Mouse (Mus musculus): ENCODE results near the gene Fam210b. TPM values are rescaled to one million over a fixed set of nuclear protein-coding genes. Genes with fewer than 3 reads are reported as not detected.
A peak's percentile ranks its signal among the peaks of the same experiment; 100 is the strongest.

Gene Fam210b
- polyA plus RNA-seq, 1 experiment = 7.9 TPM

DNA sequence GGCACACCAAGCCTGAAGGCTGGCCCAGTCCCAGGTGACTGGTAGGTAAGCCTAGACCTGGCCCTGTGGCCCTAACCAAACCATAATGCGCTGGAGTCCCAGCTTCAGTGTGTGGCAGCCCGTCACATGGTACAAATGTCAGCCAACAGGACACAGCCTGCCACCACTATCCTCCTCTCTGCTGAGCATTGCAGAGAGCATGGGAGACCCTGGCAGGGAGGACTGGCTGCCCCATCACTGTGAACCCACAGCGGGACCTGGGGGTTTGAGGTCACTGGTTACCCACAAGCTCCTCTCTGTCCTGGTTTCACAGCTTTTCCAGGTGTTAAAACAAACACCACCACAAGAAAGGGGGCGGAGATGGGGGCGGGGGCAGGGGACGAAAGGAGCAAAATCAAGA is 45.0 kb downstream of the Fam210b start:
- H3K27me3 ChIP-seq (ENCODE audit: control insufficient read depth, insufficient read depth, low read length) = no peaks in the 10 kb centered on the region

DNA sequence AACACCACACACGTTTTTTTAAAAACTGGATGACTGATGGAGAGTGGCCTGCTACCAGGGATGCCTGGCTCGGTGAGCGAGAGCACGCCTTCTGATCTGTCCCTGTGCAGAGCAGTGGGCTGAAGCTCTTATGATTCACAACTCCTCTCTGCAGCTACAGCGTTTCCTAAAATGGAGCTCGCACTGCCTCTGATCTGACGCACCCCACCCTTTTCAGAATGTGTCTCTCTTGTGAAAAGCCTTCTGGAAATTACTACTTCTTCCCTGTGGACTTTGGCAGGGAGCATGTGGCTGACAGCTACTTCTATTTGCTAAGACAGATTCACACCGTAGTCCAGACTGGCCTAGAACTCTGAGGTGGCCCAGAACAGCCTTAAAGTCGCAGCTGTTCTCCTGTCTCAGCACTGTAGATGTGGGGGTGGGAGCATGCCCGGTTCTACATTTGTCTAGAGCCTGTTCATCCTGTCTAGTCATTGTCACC is 46.7 kb downstream of the Fam210b start:
- TF ChIP-seq POLR2A (IDR thresholded peaks at IDR 0.05; ENCODE audit: control insufficient read depth, low read depth, low read length) = no peak
- Histone ChIP-seq H3K27me3 (ENCODE audit: control insufficient read depth, insufficient read depth, low read length) (no peaks in the 10 kb centered on the region), H3K4me1 (ENCODE audit: control insufficient read depth, insufficient read depth, low read length) (peaks cover 2% of the 10 kb centered on the region; the same call in 1 of the 2 replicates), H3K36me3 (ENCODE audit: control insufficient read depth, insufficient read depth, low read length) (no peaks in the 10 kb centered on the region), H3K27ac (ENCODE audit: control insufficient read depth, insufficient read depth, low read depth, low read length) (no peak overlapping the region), H3K4me3 (ENCODE audit: control insufficient read depth, low read depth, low read length) (no peak overlapping the region)

More for the DNA sequence above, 45.0 kb downstream of the Fam210b start:
- Histone ChIP-seq H3K4me3 (ENCODE audit: control insufficient read depth, low read depth, low read length) (no peak overlapping the region), H3K36me3 (ENCODE audit: control insufficient read depth, insufficient read depth, low read length) (no peaks in the 10 kb centered on the region), H3K27ac (ENCODE audit: control insufficient read depth, insufficient read depth, low read depth, low read length) (no peak overlapping the region), H3K4me1 (ENCODE audit: control insufficient read depth, insufficient read depth, low read length) (peaks cover 2% of the 10 kb centered on the region; the same call in 1 of the 2 replicates)
- no peak for TF ChIP-seq POLR2A (IDR thresholded peaks at IDR 0.05; ENCODE audit: control insufficient read depth, low read depth, low read length)
- no peak for TF ChIP-seq CTCF (IDR thresholded peaks at IDR 0.05; ENCODE audit: control insufficient read depth, insufficient read depth, insufficient replicate concordance, low read depth, low read length)

- no peak within 1 kb of the TSS for H3K27ac ChIP-seq (ENCODE audit: control insufficient read depth, insufficient read depth, low read depth, low read length)
- TF ChIP-seq POLR2A (IDR thresholded peaks at IDR 0.05; ENCODE audit: control insufficient read depth, low read depth, low read length) (no peak), CTCF (IDR thresholded peaks at IDR 0.05; ENCODE audit: control insufficient read depth, insufficient read depth, insufficient replicate concordance, low read depth, low read length) (no peak)
- no peaks in the 10 kb centered on the region for H3K27me3 ChIP-seq (ENCODE audit: control insufficient read depth, insufficient read depth, low read length)
- peaks cover 2% of the 10 kb centered on the region; the same call in 1 of the 2 replicates for H3K4me1 ChIP-seq (ENCODE audit: control insufficient read depth, insufficient read depth, low read length)
- H3K36me3 ChIP-seq (ENCODE audit: control insufficient read depth, insufficient read depth, low read length) = no peaks in the 10 kb centered on the region
- peak within 1 kb of the TSS; percentile 48 for H3K4me3 ChIP-seq (ENCODE audit: control insufficient read depth, low read depth, low read length)
Measured at GRCm38 (mm10) chr2:172393391-172394051, 48.2 kb downstream of the Fam210b start, which contains the start of gene Cass4. Cass4 (plus strand) TSS chr2:172393794.

GRCm38 (mm10) chr2:172394052-172394392 is 48.7 kb downstream of the Fam210b start:
- Histone ChIP-seq H3K4me1 (ENCODE audit: control insufficient read depth, insufficient read depth, low read length) (peaks cover 2% of the 10 kb centered on the region; the same call in 1 of the 2 replicates), H3K27ac (ENCODE audit: control insufficient read depth, insufficient read depth, low read depth, low read length) (no peak overlapping the region), H3K4me3 (ENCODE audit: control insufficient read depth, low read depth, low read length) (peak overlapping the region; percentile 48), H3K36me3 (ENCODE audit: control insufficient read depth, insufficient read depth, low read length) (no peaks in the 10 kb centered on the region), H3K27me3 (ENCODE audit: control insufficient read depth, insufficient read depth, low read length) (no peaks in the 10 kb centered on the region)
- TF ChIP-seq CTCF (IDR thresholded peaks at IDR 0.05; ENCODE audit: control insufficient read depth, insufficient read depth, insufficient replicate concordance, low read depth, low read length) = no peak
- no peak for TF ChIP-seq POLR2A (IDR thresholded peaks at IDR 0.05; ENCODE audit: control insufficient read depth, low read depth, low read length)

DNA sequence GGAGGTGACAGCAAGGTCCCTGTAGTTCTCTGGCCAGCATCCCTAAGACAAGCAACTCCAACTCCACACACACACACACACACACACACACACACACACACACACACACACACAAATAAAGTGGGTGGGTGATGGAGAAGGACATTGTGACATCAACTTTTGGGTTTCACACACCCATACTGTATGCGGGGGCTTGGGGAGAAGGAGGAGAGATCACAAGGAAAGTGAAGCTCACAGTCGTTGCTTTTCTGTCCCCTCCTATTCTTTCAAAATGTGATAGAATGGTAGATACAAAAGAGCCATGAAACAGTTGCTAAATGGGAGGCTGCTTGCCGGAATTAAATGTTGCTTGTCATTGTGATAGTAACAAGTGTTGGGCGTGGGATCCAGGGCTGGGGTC is 49.3 kb downstream of the Fam210b start:
- TF ChIP-seq POLR2A (IDR thresholded peaks at IDR 0.05; ENCODE audit: control insufficient read depth, low read depth, low read length) (no peak), CTCF (IDR thresholded peaks at IDR 0.05; ENCODE audit: control insufficient read depth, insufficient read depth, insufficient replicate concordance, low read depth, low read length) (no peak)
- no peaks in the 10 kb centered on the region for H3K27me3 ChIP-seq (ENCODE audit: control insufficient read depth, insufficient read depth, low read length)
- no peak overlapping the region for H3K27ac ChIP-seq (ENCODE audit: control insufficient read depth, insufficient read depth, low read depth, low read length)
- peak overlapping the region; percentile 48 for H3K4me3 ChIP-seq (ENCODE audit: control insufficient read depth, low read depth, low read length)
- peaks cover 2% of the 10 kb centered on the region; the same call in 1 of the 2 replicates for H3K4me1 ChIP-seq (ENCODE audit: control insufficient read depth, insufficient read depth, low read length)
- H3K36me3 ChIP-seq (ENCODE audit: control insufficient read depth, insufficient read depth, low read length) = no peaks in the 10 kb centered on the region

DNA sequence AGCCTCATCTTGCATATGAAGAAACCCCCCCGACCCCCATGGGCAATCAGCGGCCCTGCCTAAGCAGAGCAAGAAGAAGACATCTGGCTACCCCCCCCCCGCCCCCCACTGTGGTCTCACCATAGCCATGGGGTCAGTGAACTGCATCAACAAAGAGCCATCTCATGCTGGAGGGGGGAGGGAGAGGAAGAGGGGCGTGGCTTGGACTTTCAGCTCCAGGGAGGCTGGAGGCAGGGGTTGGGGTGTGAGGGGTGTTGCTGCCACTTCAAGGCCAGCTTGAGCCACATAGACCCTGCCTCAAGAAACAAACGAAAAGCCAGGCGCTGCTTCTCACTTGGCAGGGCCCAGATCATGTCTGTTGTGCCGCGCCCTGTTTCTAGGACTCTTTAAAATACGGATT is 50.6 kb downstream of the Fam210b start:
- no peaks in the 10 kb centered on the region for H3K36me3 ChIP-seq (ENCODE audit: control insufficient read depth, insufficient read depth, low read length)
- H3K4me3 ChIP-seq (ENCODE audit: control insufficient read depth, low read depth, low read length) = peak overlapping the region; percentile 48
- TF ChIP-seq POLR2A (IDR thresholded peaks at IDR 0.05; ENCODE audit: control insufficient read depth, low read depth, low read length) (no peak), CTCF (IDR thresholded peaks at IDR 0.05; ENCODE audit: control insufficient read depth, insufficient read depth, insufficient replicate concordance, low read depth, low read length) (no peak)
- H3K27me3 ChIP-seq (ENCODE audit: control insufficient read depth, insufficient read depth, low read length) = no peaks in the 10 kb centered on the region
- H3K4me1 ChIP-seq (ENCODE audit: control insufficient read depth, insufficient read depth, low read length) = peaks cover 2% of the 10 kb centered on the region; the same call in 1 of the 2 replicates
- no peak overlapping the region for H3K27ac ChIP-seq (ENCODE audit: control insufficient read depth, insufficient read depth, low read depth, low read length)

DNA sequence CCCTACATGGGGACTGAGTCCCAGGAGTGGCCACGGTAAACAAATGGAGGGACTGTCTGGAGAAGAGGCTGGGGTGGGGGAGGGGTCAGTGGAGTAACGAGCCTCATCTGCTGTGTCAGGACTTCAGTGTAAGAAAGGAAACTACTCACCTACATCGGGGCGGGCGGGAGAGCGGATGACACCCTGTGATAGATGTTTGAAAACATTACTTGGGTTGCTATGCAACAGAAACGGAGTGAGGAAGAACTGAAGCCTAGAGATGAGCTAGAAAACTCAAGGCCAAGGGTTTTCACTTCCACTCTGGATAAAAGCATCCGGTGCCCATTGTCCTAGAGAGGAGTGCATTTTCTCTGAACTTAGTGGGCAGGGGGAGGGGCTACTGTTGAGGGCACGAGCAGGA is 54.5 kb downstream of the Fam210b start:
- Histone ChIP-seq H3K4me3 (ENCODE audit: control insufficient read depth, low read depth, low read length) (no peak overlapping the region), H3K36me3 (ENCODE audit: control insufficient read depth, insufficient read depth, low read length) (no peaks in the 10 kb centered on the region), H3K4me1 (ENCODE audit: control insufficient read depth, insufficient read depth, low read length) (peaks cover 6% of the 10 kb centered on the region), H3K27me3 (ENCODE audit: control insufficient read depth, insufficient read depth, low read length) (no peaks in the 10 kb centered on the region), H3K27ac (ENCODE audit: control insufficient read depth, insufficient read depth, low read depth, low read length) (no peak overlapping the region)
- TF ChIP-seq CTCF (IDR thresholded peaks at IDR 0.05; ENCODE audit: control insufficient read depth, insufficient read depth, insufficient replicate concordance, low read depth, low read length) = no peak
- no peak for TF ChIP-seq POLR2A (IDR thresholded peaks at IDR 0.05; ENCODE audit: control insufficient read depth, low read depth, low read length)

Measured in testis, adult 2 months (tissue).